Mouse (Mus musculus) lung, postnatal 4 days (tissue): ENCODE measurements around the gene Vstm2b.

ENCODE experiments used
- DNase-seq, 2 experiments: peaks; one replicate each; pipeline ENCODE4 v3.0.0; 2021

Vstm2b gene

DNA sequence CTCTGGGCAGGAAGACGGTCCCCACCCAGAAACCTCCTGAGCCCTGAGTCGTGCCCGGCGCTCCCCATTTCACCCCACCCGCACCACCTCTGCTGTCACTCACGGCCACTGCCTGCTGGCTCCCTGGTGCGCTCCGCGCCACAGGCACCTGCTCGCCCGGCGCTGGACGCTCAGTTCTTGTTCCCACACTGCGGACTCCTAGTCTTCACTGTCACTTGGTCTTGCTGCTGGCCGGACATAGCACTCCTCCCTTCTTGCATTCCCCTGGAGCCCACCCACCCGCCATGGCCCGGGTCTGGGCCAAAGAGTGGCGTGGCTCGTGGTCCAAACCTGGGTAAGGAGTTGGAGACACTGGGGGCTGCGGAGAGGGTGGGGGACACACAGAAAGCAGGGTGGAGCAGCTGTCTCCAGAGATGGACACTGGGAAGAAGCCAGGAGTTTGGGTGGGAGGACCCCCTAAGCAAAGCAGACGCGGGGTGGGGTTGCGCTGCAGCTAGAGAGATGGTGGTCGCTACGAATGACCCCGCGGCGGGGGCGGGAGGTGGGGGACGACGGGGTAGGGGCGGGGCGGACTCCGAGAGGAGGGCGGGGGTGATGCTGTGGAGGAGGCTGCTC, at the start of gene Vstm2b:
Vstm2b (plus strand) TSS at position 233 of the 615 bp plus-strand sequence.
- no peak for DNase-seq

DNA sequence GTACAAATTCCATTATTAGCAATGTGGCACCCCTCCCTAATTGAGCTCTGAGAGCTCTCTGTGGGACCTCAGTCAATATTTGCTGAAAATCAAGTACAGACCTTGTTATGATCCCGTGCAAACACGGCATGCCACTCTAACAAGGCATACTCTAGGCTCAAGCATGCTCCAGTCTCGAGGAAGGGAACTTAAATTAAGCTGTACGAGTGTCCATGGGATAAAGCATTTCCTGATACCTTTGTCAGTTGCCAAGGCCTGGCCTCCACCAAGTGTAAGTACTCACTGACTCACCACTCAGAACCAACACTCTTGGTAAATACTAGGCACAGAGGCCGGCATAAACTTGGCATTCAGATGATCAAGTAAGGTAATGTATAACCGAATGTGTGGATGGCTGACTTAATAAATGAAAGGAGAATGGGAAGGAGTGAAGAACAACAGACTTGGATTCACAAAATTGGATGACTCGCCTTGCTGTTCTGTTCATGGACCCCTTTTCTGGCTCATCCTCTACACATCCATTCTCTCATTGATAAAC, 42.0 kb upstream of the Vstm2b start:
- peak; percentile 13 to 42 for DNase-seq

DNA sequence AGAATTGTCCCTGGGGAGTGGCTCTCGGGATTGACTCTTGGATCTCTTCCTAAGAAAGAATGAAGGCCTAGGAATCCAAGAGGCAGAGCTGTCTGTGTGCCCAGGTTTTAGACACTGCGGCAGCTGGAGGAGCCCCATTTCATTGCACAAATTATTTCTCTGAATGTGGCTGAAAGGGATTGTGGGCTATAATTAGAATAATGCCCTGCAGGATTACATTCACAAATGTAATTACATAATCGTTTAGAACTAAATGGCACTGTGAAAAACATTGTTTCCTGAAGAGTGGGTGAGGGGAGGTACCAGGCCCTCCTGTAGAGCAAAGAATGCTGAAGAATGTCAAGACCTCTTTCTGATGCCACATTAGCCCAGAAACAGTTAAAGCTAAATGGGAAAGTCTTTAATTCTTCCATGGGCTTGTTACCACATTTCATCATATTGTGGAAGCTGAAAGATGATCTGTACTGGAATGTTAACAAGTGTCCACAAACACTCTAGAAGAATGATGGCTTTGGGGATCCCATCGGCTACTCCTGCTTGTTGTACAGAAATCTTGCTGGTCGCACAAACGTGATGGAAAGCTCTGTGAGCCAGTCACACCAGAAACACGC, 24.6 kb upstream of the Vstm2b start:
- DNase-seq, result no peak

DNA sequence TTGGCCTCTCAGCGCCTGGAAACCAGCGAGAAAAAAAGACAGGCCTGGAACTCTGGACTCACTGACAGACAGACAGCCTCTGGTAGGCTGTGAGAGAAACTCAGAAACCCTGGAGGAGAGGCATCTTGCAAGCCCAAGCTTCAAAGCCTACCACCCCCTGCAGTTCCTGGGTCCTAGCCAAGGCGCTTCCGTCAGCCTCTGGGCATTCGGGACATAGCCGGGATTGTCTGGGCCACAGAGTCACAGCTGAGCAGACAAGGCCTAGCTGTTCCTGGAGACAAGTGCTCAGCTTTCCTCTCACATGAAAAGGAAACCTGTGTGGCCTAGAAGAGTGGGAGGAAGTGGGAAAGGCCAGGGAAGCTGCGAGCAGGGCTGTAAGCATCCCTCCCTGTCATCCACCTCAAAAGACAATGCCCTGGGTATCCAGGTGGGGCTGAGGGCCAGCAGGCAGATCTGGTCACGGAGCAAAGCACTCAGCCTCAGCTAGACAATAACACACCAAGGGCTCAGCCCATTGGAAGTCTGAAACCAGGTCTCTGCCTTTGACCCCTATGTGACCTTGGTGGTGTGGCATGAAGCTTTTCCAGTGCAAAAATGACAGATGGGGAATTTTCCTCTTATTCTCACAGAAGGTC, 13.2 kb upstream of the Vstm2b start:
- peak; percentile 20 to 62 for DNase-seq

DNA sequence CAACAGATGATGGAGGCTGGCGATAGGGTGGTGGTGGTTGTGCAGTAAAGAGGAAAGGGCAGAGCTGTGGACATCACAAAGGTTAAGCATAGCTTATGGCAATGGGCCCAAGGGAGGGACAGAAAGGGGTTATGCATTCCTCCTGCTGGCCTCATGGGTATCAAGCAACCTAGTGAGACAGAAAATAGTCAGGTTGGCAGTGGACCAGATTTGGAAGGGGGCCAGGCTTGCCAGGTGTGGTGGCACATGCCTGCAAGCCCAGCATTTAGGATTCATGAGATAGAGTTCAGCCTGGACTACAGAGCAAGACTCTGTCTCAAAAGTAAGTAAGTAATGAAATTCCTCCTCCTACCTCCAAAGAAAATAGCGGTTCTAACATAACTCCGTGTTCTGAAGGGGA, 9.8 kb upstream of the Vstm2b start:
- DNase-seq, result no peak

DNA sequence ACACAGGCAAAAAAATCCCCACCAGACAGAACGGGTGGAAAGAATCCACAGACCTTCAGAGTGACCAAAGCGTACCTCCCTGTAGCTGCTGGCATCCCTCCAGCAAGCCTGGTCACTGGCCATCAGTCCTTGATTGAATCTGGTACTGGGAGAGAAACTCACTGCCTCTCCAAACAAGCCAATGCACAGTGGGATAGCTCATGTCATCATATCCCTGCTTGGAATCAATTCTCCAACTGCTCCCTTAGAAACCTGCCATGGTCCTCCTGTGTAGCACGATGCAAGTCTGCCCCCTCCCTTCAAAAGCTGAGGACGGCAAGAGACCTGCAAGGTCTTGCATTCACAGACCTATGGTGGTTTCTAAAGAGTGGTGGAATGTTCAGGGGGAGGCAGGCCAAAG, 1.2 kb upstream of the Vstm2b start:
- DNase-seq, result no peak

DNA sequence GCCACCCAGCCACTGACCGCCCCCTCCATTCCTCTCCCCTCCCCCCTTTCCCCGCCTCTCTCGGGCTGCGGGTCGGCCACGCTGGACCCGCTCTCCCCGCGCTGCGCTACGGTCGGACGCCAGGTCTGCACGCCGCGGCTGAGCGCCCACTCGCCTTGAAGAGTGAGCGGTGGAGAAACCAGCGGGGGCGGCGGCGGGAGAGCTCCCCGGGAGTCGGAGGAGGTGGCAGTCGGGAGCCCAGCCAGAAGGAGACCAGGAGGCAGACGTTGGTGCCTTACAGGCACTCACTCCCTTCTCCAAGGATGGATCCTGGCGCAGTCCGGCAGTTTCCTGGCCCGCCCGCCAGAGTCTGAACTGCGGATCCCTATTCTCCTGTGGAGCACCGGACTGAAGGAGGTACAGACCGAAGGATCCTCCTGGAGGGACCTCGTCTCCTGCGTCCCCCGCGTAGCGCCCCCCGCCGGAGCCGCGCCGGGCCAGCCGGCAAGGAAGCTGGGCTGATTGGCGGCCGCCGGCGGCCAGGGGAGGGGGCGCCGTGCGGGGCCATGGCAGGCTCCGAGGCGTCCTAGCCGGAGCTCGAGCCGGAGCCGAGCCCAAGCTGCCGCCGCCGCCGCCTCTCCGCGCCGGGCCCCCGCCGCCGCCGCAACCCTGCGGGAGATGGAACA, 715 bp downstream of the Vstm2b start:
- no peak for DNase-seq

DNA sequence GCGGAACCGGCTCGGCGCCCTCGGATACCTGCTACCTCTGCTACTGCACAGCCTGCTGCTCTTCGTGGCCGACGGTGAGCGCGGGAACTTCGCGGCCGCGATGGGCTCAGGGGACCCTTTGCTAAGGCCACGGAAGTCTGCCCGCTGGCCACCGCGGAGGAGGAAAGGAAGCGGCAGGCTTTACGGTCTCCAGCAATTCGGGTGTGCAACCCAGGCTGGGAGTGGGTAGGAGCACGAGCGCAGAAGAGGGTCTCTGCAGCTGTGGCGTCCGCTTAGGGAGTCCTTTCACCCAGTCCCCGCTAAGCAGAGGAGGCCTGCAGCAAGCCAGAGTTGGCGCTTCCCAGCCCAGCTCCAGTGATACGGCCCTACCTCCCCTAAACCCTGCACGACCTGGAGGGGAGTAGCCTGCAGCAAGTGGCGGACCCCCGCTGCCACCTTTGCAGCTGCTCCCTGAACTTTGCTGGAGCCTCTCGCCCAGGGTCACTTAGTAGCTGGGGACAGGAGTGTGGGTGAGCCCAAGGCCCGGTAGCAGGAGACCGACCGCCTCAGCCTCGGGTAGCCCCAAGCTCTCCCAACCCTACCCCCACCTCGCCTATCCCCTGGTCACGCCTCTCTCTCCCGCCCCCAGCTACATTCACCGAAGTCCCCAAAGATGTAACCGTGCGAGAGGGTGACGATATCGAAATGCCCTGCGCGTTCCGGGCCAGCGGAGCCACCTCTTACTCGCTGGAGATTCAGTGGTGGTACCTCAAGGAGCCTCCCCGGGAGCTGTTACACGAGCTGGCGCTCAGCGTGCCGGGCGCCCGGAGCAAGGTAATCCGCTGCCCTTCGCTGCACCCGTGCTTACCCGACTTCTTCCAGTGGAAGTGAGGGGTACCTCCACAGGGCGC, 1.5 kb downstream of the Vstm2b start:
- DNase-seq, result peak in 1 of 2 experiments; percentile 21

DNA sequence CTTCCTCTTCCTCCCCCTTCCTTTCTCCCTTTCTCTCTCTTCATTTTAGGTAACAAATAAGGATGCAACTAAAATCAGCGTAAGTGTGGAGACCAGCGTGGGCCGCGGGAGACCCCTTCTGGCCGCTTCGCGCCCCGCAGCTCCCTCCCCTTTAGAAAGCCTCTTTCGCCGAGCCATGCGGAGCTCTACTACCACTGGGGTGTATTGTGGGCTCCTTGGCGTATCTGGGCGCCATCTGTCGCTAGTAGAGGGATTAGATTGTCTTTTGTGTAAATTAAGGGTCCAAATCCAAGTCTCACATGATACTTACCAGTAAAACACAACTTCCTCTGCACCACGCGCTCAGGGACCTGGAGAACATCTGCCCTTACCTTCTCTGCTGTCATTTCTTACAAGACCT, 3.1 kb downstream of the Vstm2b start:
- peak; percentile 64 to 66 for DNase-seq

DNA sequence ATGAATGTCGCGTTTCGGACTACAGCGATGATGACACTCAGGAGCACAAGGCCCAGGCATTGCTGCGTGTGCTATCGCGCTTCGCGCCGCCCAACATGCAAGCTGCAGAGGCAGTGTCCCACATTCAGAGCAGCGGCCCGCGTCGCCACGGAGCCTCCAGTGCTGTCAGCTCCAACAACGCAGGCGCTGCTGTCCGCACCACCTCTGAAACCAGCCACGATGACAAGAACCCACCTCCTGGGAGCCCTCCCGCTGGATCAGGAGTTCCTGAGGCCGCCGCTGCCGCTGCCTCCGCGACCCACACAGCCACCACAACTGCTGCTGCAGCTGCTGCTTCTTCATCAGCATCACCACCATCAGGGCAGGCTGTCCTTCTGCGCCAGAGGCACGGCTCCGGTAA, 4.4 kb downstream of the Vstm2b start:
- DNase-seq, result no peak

DNA sequence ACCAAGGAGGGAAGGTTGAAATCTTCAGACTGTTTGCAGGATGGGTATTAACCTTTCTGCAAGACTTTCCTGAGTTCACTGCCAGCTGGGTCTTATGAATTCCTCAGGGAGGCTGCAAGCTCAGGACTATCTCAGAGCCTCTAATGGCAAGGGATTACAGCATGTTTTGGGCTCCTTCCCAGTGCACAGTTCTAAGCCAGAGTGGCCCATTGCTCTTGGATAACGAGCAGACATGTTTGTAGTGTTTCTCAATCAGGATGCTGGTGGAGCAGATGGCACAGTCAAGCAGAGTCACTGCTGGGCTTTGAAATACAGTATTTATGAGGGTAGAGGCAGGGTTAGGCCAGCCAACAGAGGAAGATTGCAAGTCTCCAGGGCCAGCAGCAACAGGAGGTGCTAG, 8.4 kb downstream of the Vstm2b start:
- no peak for DNase-seq

DNA sequence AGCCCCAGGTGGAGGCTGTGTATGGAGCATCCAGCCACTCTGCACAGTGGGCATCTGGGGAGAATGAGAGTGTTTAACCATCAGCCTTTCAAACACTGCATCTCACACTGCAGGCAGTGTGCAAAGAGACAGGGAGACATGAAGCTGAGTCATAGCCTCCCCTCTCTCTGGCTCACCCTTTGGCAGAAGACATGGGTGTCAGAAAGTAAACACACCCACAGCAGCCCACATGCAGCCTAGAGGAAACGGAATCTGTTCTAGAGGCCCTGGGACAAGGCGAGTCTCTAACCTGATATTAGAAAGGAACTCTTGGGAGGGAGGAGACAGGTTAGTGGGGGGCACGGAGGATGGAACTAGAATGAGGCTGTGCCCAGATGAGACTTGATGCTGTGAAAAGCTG, 18.6 kb downstream of the Vstm2b start:
- DNase-seq, result no peak

DNA sequence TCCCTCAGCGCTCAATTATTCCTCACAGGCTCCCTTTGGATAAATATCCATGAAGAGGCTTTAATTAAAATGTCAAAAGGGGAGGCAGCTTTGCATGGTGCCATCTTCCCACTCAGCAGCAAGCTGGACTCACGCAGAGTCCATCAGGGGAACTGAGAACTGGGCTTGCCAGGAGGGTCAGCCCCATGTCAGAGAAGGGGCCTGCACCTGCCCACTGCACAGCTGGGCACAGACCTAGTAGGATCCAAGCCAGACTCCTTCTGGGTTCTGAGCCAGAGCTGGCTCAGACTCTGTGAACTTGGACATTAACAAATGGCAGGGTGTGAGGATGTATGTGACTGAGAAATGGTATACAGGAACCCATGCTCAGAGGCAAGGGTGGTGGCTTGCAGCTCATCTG, 22.0 kb downstream of the Vstm2b start:
- no peak for DNase-seq

DNA sequence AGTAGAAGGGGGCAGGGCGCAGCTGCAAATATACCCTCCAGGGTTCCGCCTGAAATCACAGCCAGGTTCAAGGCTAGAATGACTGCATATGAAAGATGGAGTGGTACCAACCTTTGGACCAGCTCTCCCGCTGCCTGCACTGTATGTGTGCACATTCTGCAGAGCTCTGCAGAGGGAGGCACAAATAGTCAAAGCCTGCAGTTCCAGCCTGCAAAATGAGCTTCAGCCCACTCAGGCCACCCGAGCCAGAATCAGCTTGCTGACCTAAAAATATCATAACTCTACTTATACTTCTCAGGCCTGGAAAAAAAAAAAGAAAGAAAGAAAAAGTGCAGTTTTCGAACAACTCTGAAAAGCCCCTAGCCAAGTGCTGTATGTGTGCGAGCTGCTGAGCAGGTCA, 23.2 kb downstream of the Vstm2b start:
- no peak for DNase-seq

DNA sequence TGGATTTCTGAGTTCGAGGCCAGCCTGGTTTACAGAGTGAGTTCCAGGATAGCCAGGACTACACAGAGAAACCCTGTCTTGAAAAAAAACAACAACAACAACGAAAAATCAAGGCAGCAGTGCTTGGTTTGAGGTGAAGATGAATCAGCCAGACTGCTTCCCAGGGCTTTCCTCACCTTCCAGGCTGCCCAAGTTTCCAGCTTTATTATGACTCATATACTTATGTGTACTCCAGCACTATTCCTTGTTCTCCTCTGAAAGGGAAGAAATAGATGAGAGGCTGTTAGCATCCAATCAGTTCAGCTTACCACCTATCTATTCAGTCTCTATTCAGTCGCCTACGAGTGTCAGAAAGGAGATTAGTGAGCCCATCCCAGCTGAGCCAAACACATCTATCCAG, 24.7 kb downstream of the Vstm2b start:
- DNase-seq, result no peak

DNA sequence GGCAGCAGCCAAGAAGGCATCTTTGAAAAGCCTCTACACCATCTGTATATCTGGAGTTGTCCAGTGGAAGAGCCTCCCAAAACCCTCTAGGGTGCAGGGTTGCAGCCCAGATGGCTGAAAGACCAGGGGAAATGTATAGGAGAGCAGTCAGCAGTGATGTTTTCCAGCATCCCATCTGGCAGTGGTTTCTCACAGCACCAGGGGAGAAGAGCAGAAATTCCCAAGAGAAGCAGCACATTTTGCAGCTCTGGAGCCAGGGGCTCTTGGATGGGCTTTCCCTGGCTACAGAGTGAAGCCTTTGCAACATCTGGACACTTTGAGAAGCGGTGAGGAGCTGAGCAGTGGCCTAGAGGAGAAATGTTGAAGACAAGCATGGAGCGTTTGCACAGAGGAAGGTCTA, 30.3 kb downstream of the Vstm2b start:
- no peak for DNase-seq

DNA sequence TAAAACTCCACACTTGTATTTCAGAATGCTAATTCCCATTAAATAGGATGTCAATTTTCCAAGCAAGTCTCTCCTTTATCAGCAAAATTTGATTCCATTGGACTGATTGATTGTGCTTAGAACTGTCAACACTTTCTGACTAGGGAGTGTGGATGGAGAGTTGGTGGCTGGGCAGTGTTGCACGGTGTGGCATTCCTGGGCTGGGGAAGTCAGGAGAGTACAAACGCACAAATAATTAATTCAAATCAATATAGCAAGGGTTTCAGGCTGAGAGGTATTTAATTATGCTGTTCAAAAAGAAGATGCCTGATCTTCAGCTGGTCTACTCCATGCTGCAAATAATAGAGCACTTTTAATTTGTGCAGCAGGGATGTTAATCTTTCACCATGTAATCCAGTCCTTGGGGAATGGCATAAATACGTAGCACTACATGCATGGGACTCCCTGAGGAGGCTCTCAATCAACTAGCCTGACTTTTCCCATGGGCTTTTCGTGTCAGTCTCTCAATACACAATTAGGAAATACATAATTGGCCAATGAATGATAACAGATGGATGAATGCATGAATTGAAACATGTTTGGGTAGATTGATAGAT, 38.6 kb downstream of the Vstm2b start:
- no peak for DNase-seq

DNA sequence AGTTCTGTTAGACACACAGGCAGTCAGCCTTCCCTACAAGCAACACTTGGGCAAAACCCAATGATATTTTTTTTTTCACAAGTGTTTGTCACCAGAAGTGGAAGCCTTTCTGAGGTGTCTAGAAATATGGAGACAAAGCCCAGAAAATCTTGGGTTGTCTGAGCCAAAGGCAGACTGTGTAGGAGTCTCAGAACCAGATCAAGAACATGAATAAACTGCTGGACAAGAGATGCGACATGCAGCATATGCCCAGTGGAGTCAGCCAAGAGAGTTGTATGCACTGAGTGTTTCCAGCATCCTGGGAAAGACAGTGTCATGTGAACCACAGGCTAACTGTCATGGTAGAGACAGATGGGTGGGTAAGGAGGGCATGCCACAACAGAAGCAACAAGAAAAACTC, 41.2 kb downstream of the Vstm2b start:
- DNase-seq, result no peak

DNA sequence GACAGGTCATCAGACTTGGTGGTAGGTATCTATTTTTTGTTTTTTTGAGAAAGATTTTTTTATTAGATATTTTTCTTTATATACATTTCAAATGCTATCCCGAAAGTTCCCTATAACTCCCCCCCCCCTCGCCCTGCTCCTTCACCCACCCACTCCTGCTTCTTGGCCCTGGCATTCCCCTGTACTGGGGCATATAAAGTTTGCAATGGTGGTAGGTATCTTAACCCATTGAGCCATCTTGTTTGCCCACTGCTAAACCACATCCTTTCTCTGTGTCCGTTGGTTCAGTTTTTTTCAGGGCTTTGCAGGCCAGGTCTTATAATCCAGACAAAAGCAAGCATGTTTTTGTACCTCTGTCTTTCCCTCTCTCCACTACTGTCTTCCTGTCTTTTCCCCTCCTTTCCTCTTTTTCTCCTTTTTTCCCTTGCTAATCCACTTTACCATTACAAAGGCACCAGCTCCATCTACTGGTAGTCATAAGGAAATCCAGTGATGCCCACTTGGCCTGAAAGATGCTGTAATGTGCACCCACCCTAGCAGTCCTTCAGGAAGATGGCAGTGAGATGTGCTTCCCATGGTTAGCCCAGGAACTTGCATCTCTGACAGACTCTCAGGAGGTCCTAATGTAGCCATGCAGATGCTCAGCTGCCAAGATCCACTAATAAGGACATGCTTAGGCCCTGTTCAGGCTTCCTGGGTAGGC, 44.3 kb downstream of the Vstm2b start:
- DNase-seq, result no peak
